Mouse (Mus musculus) embryonic facial prominence, embryonic 12.5 days (tissue): ENCODE data around the gene Timm29. TPM values are rescaled to one million over a fixed set of nuclear protein-coding genes. Genes with fewer than 3 reads are reported as not detected.

Source experiments
- ATAC-seq: fragments of 200-750 bp; cut with Nextera tagmentation; 2 replicates; pipeline ENCODE4 v1.8.0; 2017; ENCODE audit not compliant: insufficient number of reproducible peaks, insufficient read depth, low FRiP score, low TSS enrichment
- H3K27ac ChIP-seq: fragments of 300-500 bp; sonication (generic); 2 replicates; pipeline ENCODE4 v1.5.1; 2016; ENCODE audit warnings: mild to moderate bottlenecking
- H3K27me3 ChIP-seq: fragments of 300-500 bp; sonication (generic); 2 replicates; pipeline ENCODE4 v1.6.1; 2016; ENCODE audit warnings: mild to moderate bottlenecking, moderate library complexity
- H3K36me3 ChIP-seq: fragments of 300-500 bp; sonication (generic); 2 replicates; pipeline ENCODE4 v1.6.1; 2016; ENCODE audit warnings: mild to moderate bottlenecking
- H3K4me1 ChIP-seq: fragments of 300-500 bp; sonication (generic); 2 replicates; pipeline ENCODE4 v1.6.1; 2016
- H3K4me2 ChIP-seq: fragments of 300-500 bp; sonication (generic); replicated peaks from 2 replicates; pipeline ENCODE4 v1.6.1; 2016; ENCODE audit warnings: mild to moderate bottlenecking, moderate library complexity
- H3K4me3 ChIP-seq: fragments of 300-500 bp; sonication (generic); 2 replicates; pipeline ENCODE4 v1.5.1; 2016; ENCODE audit warnings: mild to moderate bottlenecking
- H3K9ac ChIP-seq: fragments of 300-500 bp; sonication (generic); 2 replicates; pipeline ENCODE4 v1.6.1; 2016; ENCODE audit warnings: mild to moderate bottlenecking, moderate library complexity
- H3K9me3 ChIP-seq: fragments of 300-500 bp; sonication (generic); 2 replicates; pipeline ENCODE4 v1.6.1; 2016; ENCODE audit warnings: mild to moderate bottlenecking, moderate library complexity
- WGBS: fragments of 180-500 bp; shearing (Covaris S2); methylation state at CpG from one replicate; pipeline ENCODE4 v1.1.7; 2016; 5-methylcytosine and 5-hydroxymethylcytosine counted together
- polyA plus RNA-seq: library from polyadenylated mRNA; unstranded; fragments of >200 nt; fragmentation: Nextera tagmentation; extraction: Ambion mirVana; gene quantifications from 2 replicates; pipeline ENCODE4 v1.2.1, GENCODE M21; 2016

Timm29 gene
- polyA plus RNA-seq, 1 experiment from 2014 or later: 40.6 TPM

- Histone ChIP-seq H3K27me3 (no peaks in the 10 kb centered on the region), H3K4me1 (no peaks in the 10 kb centered on the region), H3K4me2 (no peak overlapping the region), H3K4me3 (no peak overlapping the region), H3K9me3 (no peaks in the 10 kb centered on the region), H3K36me3 (no peaks in the 10 kb centered on the region), H3K27ac (no peak overlapping the region), H3K9ac (no peak overlapping the region)
- 48% methylated on average over 10 of the region's 10 CpGs for WGBS
- no peak for ATAC-seq
These were observed 9.3 kb downstream of the Timm29 start for GRCm38 (mm10) chr9:21601722-21602399.

- Histone ChIP-seq H3K9me3 (no peaks in the 10 kb centered on the region), H3K36me3 (no peaks in the 10 kb centered on the region), H3K9ac (no peak overlapping the region), H3K4me3 (no peak overlapping the region), H3K4me2 (no peak overlapping the region), H3K4me1 (no peaks in the 10 kb centered on the region), H3K27ac (no peak overlapping the region), H3K27me3 (no peaks in the 10 kb centered on the region)
- ATAC-seq: no peak
- 78% methylated on average over 5 of the region's 5 CpGs for WGBS
These were observed 11.6 kb downstream of the Timm29 start for GRCm38 (mm10) chr9:21604119-21604518.

GRCm38 (mm10) chr9:21605865-21606264 is 13.3 kb downstream of the Timm29 start:
- H3K4me1 ChIP-seq: no peaks in the 10 kb centered on the region
- H3K27me3 ChIP-seq: no peaks in the 10 kb centered on the region
- no peak overlapping the region for H3K9ac ChIP-seq
- H3K9me3 ChIP-seq: no peaks in the 10 kb centered on the region
- no peak overlapping the region for H3K4me2 ChIP-seq
- no peak for ATAC-seq
- 67% methylated on average over 5 of the region's 5 CpGs for WGBS
- H3K4me3 ChIP-seq: no peak overlapping the region
- no peak overlapping the region for H3K27ac ChIP-seq
- no peaks in the 10 kb centered on the region for H3K36me3 ChIP-seq

GRCm38 (mm10) chr9:21606648-21607047 is 14.1 kb downstream of the Timm29 start:
- H3K27me3 ChIP-seq: no peaks in the 10 kb centered on the region
- WGBS: 89% methylated on average over 1 of the region's 1 CpGs
- no peaks in the 10 kb centered on the region for H3K9me3 ChIP-seq
- H3K4me1 ChIP-seq: no peaks in the 10 kb centered on the region
- no peak overlapping the region for H3K4me3 ChIP-seq
- no peak overlapping the region for H3K9ac ChIP-seq
- H3K27ac ChIP-seq: no peak overlapping the region
- no peak overlapping the region for H3K4me2 ChIP-seq
- ATAC-seq: no peak
- H3K36me3 ChIP-seq: no peaks in the 10 kb centered on the region

GRCm38 (mm10) chr9:21609861-21610260 is 17.3 kb downstream of the Timm29 start:
- WGBS: 90% methylated on average over 1 of the region's 1 CpGs
- no peaks in the 10 kb centered on the region for H3K36me3 ChIP-seq
- no peak overlapping the region for H3K4me2 ChIP-seq
- H3K27me3 ChIP-seq: no peaks in the 10 kb centered on the region
- H3K9me3 ChIP-seq: no peaks in the 10 kb centered on the region
- ATAC-seq: no peak
- no peak overlapping the region for H3K27ac ChIP-seq
- H3K4me1 ChIP-seq: no peaks in the 10 kb centered on the region
- H3K9ac ChIP-seq: no peak overlapping the region
- no peak overlapping the region for H3K4me3 ChIP-seq

GRCm38 (mm10) chr9:21614864-21615616 is 22.5 kb downstream of the Timm29 start:
- no peak for ATAC-seq
- Histone ChIP-seq H3K4me3 (peak overlapping the region; percentile 74), H3K9me3 (no peaks in the 10 kb centered on the region), H3K4me1 (peaks cover 9% of the 10 kb centered on the region), H3K27me3 (no peaks in the 10 kb centered on the region), H3K4me2 (peak overlapping the region; percentile 62), H3K36me3 (no peaks in the 10 kb centered on the region), H3K9ac (peak overlapping the region; percentile 74), H3K27ac (peak overlapping the region; percentile 99)
- 77% methylated on average over 15 of the region's 15 CpGs for WGBS

- ATAC-seq: peak; percentile 96
- Histone ChIP-seq H3K9me3 (no peaks in the 10 kb centered on the region), H3K27me3 (no peaks in the 10 kb centered on the region), H3K4me3 (peak within 1 kb of the TSS; percentile 74), H3K4me2 (peak within 1 kb of the TSS; percentile 62), H3K27ac (peak within 1 kb of the TSS; percentile 99), H3K36me3 (no peaks in the 10 kb centered on the region), H3K4me1 (peaks cover 9% of the 10 kb centered on the region), H3K9ac (peak within 1 kb of the TSS; percentile 84)
- WGBS: 1% methylated on average over 45 of the region's 45 CpGs
These were observed 23.2 kb downstream of the Timm29 start, which contains the start of gene Smarca4 for GRCm38 (mm10) chr9:21615617-21616231. TSS of gene Smarca4 (plus strand) at chr9:21616169.

- peak; percentile 77 for ATAC-seq
- Histone ChIP-seq H3K36me3 (0 out of 2 replicates have a peak, but pooled peaks cover under 1% of the 10 kb centered on the region), H3K4me1 (peaks cover 9% of the 10 kb centered on the region), H3K9ac (peak overlapping the region; percentile 84), H3K4me3 (peak overlapping the region; percentile 74), H3K4me2 (peak overlapping the region; percentile 62), H3K9me3 (no peaks in the 10 kb centered on the region), H3K27me3 (no peaks in the 10 kb centered on the region), H3K27ac (peak overlapping the region; percentile 99)
- WGBS: under 1% methylated on average over 53 of the region's 57 CpGs
These were observed 23.8 kb downstream of the Timm29 start for GRCm38 (mm10) chr9:21616232-21616781.

- Histone ChIP-seq H3K4me3 (peak overlapping the region; percentile 74), H3K4me1 (peaks cover 9% of the 10 kb centered on the region), H3K27me3 (no peaks in the 10 kb centered on the region), H3K27ac (peak overlapping the region; percentile 99), H3K4me2 (peak overlapping the region; percentile 62), H3K36me3 (0 out of 2 replicates have a peak, but pooled peaks cover 3% of the 10 kb centered on the region), H3K9me3 (no peaks in the 10 kb centered on the region), H3K9ac (peak overlapping the region; percentile 84)
- WGBS: 3% methylated on average over 10 of the region's 10 CpGs
- no peak for ATAC-seq
These were observed 24.5 kb downstream of the Timm29 start for GRCm38 (mm10) chr9:21617066-21617465.

GRCm38 (mm10) chr9:21620229-21620628 is 27.7 kb downstream of the Timm29 start:
- H3K36me3 ChIP-seq: 0 out of 2 replicates have a peak, but pooled peaks cover 8% of the 10 kb centered on the region
- 87% methylated on average over 4 of the region's 4 CpGs for WGBS
- no peak overlapping the region for H3K9ac ChIP-seq
- no peak overlapping the region for H3K4me3 ChIP-seq
- peaks cover 9% of the 10 kb centered on the region for H3K4me1 ChIP-seq
- no peak overlapping the region for H3K4me2 ChIP-seq
- H3K27ac ChIP-seq: no peak overlapping the region
- no peaks in the 10 kb centered on the region for H3K9me3 ChIP-seq
- no peaks in the 10 kb centered on the region for H3K27me3 ChIP-seq
- ATAC-seq: no peak

- H3K36me3 ChIP-seq: 0 out of 2 replicates have a peak, but pooled peaks cover 10% of the 10 kb centered on the region
- H3K4me3 ChIP-seq: no peak overlapping the region
- no peaks in the 10 kb centered on the region for H3K27me3 ChIP-seq
- 96% methylated on average over 1 of the region's 1 CpGs for WGBS
- no peak overlapping the region for H3K9ac ChIP-seq
- H3K9me3 ChIP-seq: no peaks in the 10 kb centered on the region
- no peak overlapping the region for H3K4me2 ChIP-seq
- no peak for ATAC-seq
- peaks cover 9% of the 10 kb centered on the region for H3K4me1 ChIP-seq
- H3K27ac ChIP-seq: no peak overlapping the region
These were observed 30.2 kb downstream of the Timm29 start for GRCm38 (mm10) chr9:21622676-21623075.
